ENCODE assay signal across 10 mouse cellular contexts in genomic region chr11:19008610-19009384, GRCm38 (mm10). TPM values are rescaled to one million over a fixed set of nuclear protein-coding genes. Genes with fewer than 3 reads are reported as not detected.
A peak's percentile ranks its signal among the peaks of the same experiment; 100 is the strongest.
DNase-seq lines count a peak whose midpoint lies in the region; ATAC-seq and TF ChIP-seq lines count a peak whose summit lies in the region.
"Had no signal": no experiment of that assay in that cellular context is flagged by ENCODE, and none has a peak within 500 bp of the region (broad histone marks: within the 10 kb centered on the region; RNA-seq: fewer than 3 reads in every experiment).

No protein-coding gene starts in this region.

- no peak overlapping the region for H3K9ac ChIP-seq in liver, embryonic 12.5 days
- peak overlapping the region; percentile 71 for H3K9ac ChIP-seq in intestine, embryonic 16.5 days (ENCODE audit: low read depth, low read length)
- H3K9ac ChIP-seq in stomach, embryonic 14.5 days (replicated peaks; ENCODE audit: low read depth, low read length), result peak overlapping the region; percentile 100
- H3K9ac ChIP-seq: liver, embryonic 13.5 days had no signal

- H3K9me3 ChIP-seq in liver, embryonic 12.5 days (replicated peaks), result no peaks in the 10 kb centered on the region
- no peaks in the 10 kb centered on the region for H3K9me3 ChIP-seq in intestine, embryonic 16.5 days (ENCODE audit: control insufficient read depth, low read length)
- no peaks in the 10 kb centered on the region for H3K9me3 ChIP-seq in stomach, embryonic 14.5 days (ENCODE audit: control insufficient read depth, low read depth, low read length)
- H3K9me3 ChIP-seq: liver, embryonic 13.5 days had no signal

- peak; percentile 41 to 61 for DNase-seq in cerebellum, adult 2 months
- DNase-seq in cerebellum, postnatal 4 days (ENCODE audit: low spot score in 2 of 2), result no peak
- no peak for DNase-seq in liver
- no peak for DNase-seq in left cerebral cortex, adult 11 months (ENCODE audit: low spot score)
- DNase-seq: liver, embryonic 13.5 days; right cerebral cortex, postnatal 14 days had no signal

- TF ChIP-seq POLR2A in cerebellum, adult 2 months (IDR thresholded peaks at IDR 0.05; ENCODE audit: borderline replicate concordance, insufficient read depth, low read length), result no peak

- peaks cover 12% of the 10 kb centered on the region; the same call in 1 of the 2 replicates for H3K36me3 ChIP-seq in liver, embryonic 12.5 days
- 0 out of 2 replicates have a peak, but pooled peaks cover 3% of the 10 kb centered on the region for H3K36me3 ChIP-seq in intestine, embryonic 16.5 days (ENCODE audit: control insufficient read depth, insufficient read depth, low read length)
- H3K36me3 ChIP-seq in stomach, embryonic 14.5 days (ENCODE audit: control insufficient read depth, insufficient read depth, low read length), result peaks cover 34% of the 10 kb centered on the region

- WGBS in cerebellum, adult 2 months, result 20% methylated on average over 13 of the region's 13 CpGs
- WGBS in liver, embryonic 12.5 days (ENCODE audit: insufficient replicate concordance), result 61% methylated on average over 13 of the region's 13 CpGs
- WGBS in intestine, embryonic 16.5 days, result 39% methylated on average over 13 of the region's 13 CpGs
- 15% methylated on average over 13 of the region's 13 CpGs for WGBS in stomach, embryonic 14.5 days

- peak overlapping the region; percentile 73 for H3K27ac ChIP-seq in cerebellum, adult 2 months (ENCODE audit: insufficient read depth, low read length)
- H3K27ac ChIP-seq in liver, embryonic 12.5 days, result no peak overlapping the region
- peak overlapping the region; percentile 77 for H3K27ac ChIP-seq in intestine, embryonic 16.5 days (ENCODE audit: low read length)
- peak overlapping the region; percentile 100 for H3K27ac ChIP-seq in stomach, embryonic 14.5 days (ENCODE audit: low read length)
- H3K27ac ChIP-seq: liver, embryonic 13.5 days had no signal

- TF ChIP-seq CTCF in cerebellum, adult 2 months (IDR thresholded peaks at IDR 0.05; ENCODE audit: borderline replicate concordance, insufficient read depth, low read depth, low read length), result no peak

- peak overlapping the region; percentile 17 for H3K4me3 ChIP-seq in cerebellum, adult 2 months (replicated peaks; ENCODE audit: insufficient read depth, low read depth, low read length)
- no peak overlapping the region for H3K4me3 ChIP-seq in liver, embryonic 12.5 days
- H3K4me3 ChIP-seq in intestine, embryonic 16.5 days (ENCODE audit: low read length), result peak overlapping the region; percentile 40
- peak overlapping the region; percentile 46 for H3K4me3 ChIP-seq in stomach, embryonic 14.5 days (ENCODE audit: low read depth, low read length)
- H3K4me3 ChIP-seq: liver, embryonic 13.5 days had no signal

- ATAC-seq in liver, embryonic 12.5 days, result no peak
- no peak for ATAC-seq in intestine, embryonic 16.5 days
- no peak for ATAC-seq in stomach, embryonic 14.5 days (ENCODE audit: insufficient number of reproducible peaks, insufficient read depth, low FRiP score, low read depth)
- ATAC-seq in monocyte, adult 5-6 weeks (replicated peaks; ENCODE audit: insufficient number of reproducible peaks, low FRiP score, low TSS enrichment, poor library complexity, severe bottlenecking), result no peak

- peak overlapping the region; percentile 12; the same call in 1 of the 2 replicates for H3K4me2 ChIP-seq in liver, embryonic 12.5 days
- H3K4me2 ChIP-seq in intestine, embryonic 16.5 days (ENCODE audit: low read depth, low read length), result peak overlapping the region; percentile 83
- H3K4me2 ChIP-seq in stomach, embryonic 14.5 days (replicated peaks; ENCODE audit: low read depth, low read length), result peak overlapping the region; percentile 58

- H3K4me1 ChIP-seq in cerebellum, adult 2 months (ENCODE audit: control insufficient read depth, insufficient read depth, low read length), result peaks cover 14% of the 10 kb centered on the region
- H3K4me1 ChIP-seq in liver, embryonic 12.5 days, result peaks cover 12% of the 10 kb centered on the region; the same call in 1 of the 2 replicates
- H3K4me1 ChIP-seq in intestine, embryonic 16.5 days (ENCODE audit: control insufficient read depth, insufficient read depth, low read length), result 0 out of 2 replicates have a peak, but pooled peaks cover 5% of the 10 kb centered on the region
- peaks cover 39% of the 10 kb centered on the region; the same call in 1 of the 2 replicates for H3K4me1 ChIP-seq in stomach, embryonic 14.5 days (ENCODE audit: control insufficient read depth, insufficient read depth, low read length)

- H3K27me3 ChIP-seq in cerebellum, adult 2 months (ENCODE audit: control insufficient read depth, insufficient read depth, low read length), result no peaks in the 10 kb centered on the region
- peaks cover 9% of the 10 kb centered on the region for H3K27me3 ChIP-seq in liver, embryonic 12.5 days (replicated peaks)
- H3K27me3 ChIP-seq in intestine, embryonic 16.5 days (replicated peaks; ENCODE audit: control insufficient read depth, insufficient read depth, low read length), result no peaks in the 10 kb centered on the region
- no peaks in the 10 kb centered on the region for H3K27me3 ChIP-seq in stomach, embryonic 14.5 days (ENCODE audit: control insufficient read depth, insufficient read depth, low read length)

RNA-seq across cellular contexts. Expression of gene Meis1, which starts 10.0 kb away (rescaled TPM):
- 45.9 and 46.3 TPM in 2 replicates for polyA plus RNA-seq in cerebellum, adult 2 months (2012; rRNA removed)
- 24.6 TPM in 2 replicates for polyA plus RNA-seq in liver, embryonic 12.5 days (2016; fragmentation: Nextera tagmentation; extraction: Ambion mirVana)
- polyA plus RNA-seq in intestine, embryonic 16.5 days (2015; fragmentation: Nextera tagmentation; extraction: Ambion mirVana), result 76.1 and 84.7 TPM in 2 replicates
- polyA plus RNA-seq in stomach, embryonic 14.5 days (2014; fragmentation: Nextera tagmentation; extraction: Ambion mirVana), result 151 and 155 TPM in 2 replicates
- total RNA-seq in monocyte, adult 5-6 weeks (2017), result 6.7 to 11.1 TPM (median 10.2 TPM) in 3 replicates

Comparison
In these comparisons a context has a peak if more than half of its experiments do, and no peak if none do; other contexts are left out.
1. DNase-seq: peak in cerebellum, adult 2 months (2 of 2); none in cerebellum, postnatal 4 days (0 of 2), liver (single experiment) and left cerebral cortex, adult 11 months (single experiment).
2. H3K4me2 ChIP-seq: peak in every context shown above with its lines; median percentile 83 in intestine, embryonic 16.5 days; 58 in stomach, embryonic 14.5 days; 12 in liver, embryonic 12.5 days.